Mouse (Mus musculus) midbrain, embryonic 14.5 days (tissue): ENCODE measurements around the gene Natd1. TPM values are rescaled to one million over a fixed set of nuclear protein-coding genes. Genes with fewer than 3 reads are reported as not detected.

Experiments
- ATAC-seq: fragments of 200-750 bp; cut with Nextera tagmentation; 2 replicates; pipeline ENCODE4 v1.8.0; 2017; ENCODE audit warnings: moderate number of reproducible peaks, moderate library complexity; ENCODE audit not compliant: low FRiP score, low TSS enrichment
- DNase-seq: peaks from one replicate; pipeline ENCODE4 v3.0.0-alpha.2; 2015
- H3K27ac ChIP-seq: fragments of 300-500 bp; sonication (generic); replicated peaks from 2 replicates; pipeline ENCODE4 v1.5.1; 2014; ENCODE audit warnings: mild to moderate bottlenecking, low read depth, low read length, moderate library complexity
- H3K27me3 ChIP-seq: fragments of 300-500 bp; sonication (generic); 2 replicates; pipeline ENCODE4 v1.6.1; 2014; ENCODE audit warnings: low read length, control low read depth, mixed read lengths; ENCODE audit not compliant: control insufficient read depth, insufficient read depth
- H3K36me3 ChIP-seq: fragments of 300-500 bp; sonication (generic); 2 replicates; pipeline ENCODE4 v1.6.1; 2014; ENCODE audit warnings: low read length, control low read depth; ENCODE audit not compliant: control insufficient read depth, insufficient read depth
- H3K4me1 ChIP-seq: fragments of 300-500 bp; sonication (generic); 2 replicates; pipeline ENCODE4 v1.6.1; 2014; ENCODE audit warnings: mild to moderate bottlenecking, antibody characterized with exemption, low read length, control low read depth; ENCODE audit not compliant: control insufficient read depth, insufficient read depth
- H3K4me2 ChIP-seq: fragments of 300-500 bp; sonication (generic); 2 replicates; pipeline ENCODE4 v1.6.1; 2014; ENCODE audit warnings: mild to moderate bottlenecking, low read length, moderate library complexity
- H3K4me3 ChIP-seq: fragments of 300-500 bp; sonication (generic); replicated peaks from 2 replicates; pipeline ENCODE4 v1.5.1; 2014; ENCODE audit warnings: low read depth, low read length
- H3K9ac ChIP-seq: fragments of 300-500 bp; sonication (generic); replicated peaks from 2 replicates; pipeline ENCODE4 v1.6.1; 2014; ENCODE audit warnings: mild to moderate bottlenecking, low read length, moderate library complexity
- H3K9me3 ChIP-seq: fragments of 300-500 bp; sonication (generic); 2 replicates; pipeline ENCODE4 v1.6.1; 2016; ENCODE audit warnings: low read length, control low read depth, mixed read lengths; ENCODE audit not compliant: control insufficient read depth
- WGBS: fragments of 180-500 bp; shearing (Covaris S2); extraction: QIAGEN DNeasy Blood & Tissue Kit; methylation state at CpG from one replicate; pipeline ENCODE4 v1.1.7; 2014; 5-methylcytosine and 5-hydroxymethylcytosine counted together
- polyA plus RNA-seq: library from polyadenylated mRNA; unstranded; fragments of >200 nt; fragmentation: Nextera tagmentation; extraction: Ambion mirVana; gene quantifications from 2 replicates; pipeline ENCODE4 v1.2.1, GENCODE M21; 2014

Natd1 gene
- polyA plus RNA-seq, 1 experiment from 2014 or later = 42.2 TPM

DNA sequence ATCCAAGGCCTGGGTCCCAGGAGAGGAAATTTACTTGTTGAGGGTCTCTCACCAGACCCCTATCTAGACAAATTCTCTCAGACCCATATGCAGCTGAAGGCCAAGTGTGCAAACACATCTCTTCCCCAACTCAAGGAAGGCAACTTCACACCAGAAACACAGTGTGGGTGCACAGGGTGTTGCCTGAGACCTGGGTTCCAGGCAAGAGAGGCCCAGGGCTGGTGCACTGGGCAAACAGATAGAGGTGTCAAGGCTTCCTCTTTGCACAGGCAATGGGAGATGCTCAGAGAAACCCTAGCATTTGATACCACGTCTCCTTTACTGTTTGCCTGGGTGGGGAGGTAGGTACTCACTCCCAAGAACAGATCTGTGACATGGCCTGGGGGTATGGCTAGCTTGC, 10.4 kb upstream of the Natd1 start:
- Histone ChIP-seq H3K27ac (no peak overlapping the region), H3K9ac (no peak overlapping the region), H3K9me3 (no peaks in the 10 kb centered on the region), H3K4me1 (0 out of 2 replicates have a peak, but pooled peaks cover 8% of the 10 kb centered on the region), H3K27me3 (no peaks in the 10 kb centered on the region), H3K4me3 (no peak overlapping the region), H3K4me2 (no peak overlapping the region), H3K36me3 (0 out of 2 replicates have a peak, but pooled peaks cover 3% of the 10 kb centered on the region)
- 89% methylated on average over 1 of the region's 1 CpGs for WGBS
- no peak for DNase-seq
- ATAC-seq = no peak

DNA sequence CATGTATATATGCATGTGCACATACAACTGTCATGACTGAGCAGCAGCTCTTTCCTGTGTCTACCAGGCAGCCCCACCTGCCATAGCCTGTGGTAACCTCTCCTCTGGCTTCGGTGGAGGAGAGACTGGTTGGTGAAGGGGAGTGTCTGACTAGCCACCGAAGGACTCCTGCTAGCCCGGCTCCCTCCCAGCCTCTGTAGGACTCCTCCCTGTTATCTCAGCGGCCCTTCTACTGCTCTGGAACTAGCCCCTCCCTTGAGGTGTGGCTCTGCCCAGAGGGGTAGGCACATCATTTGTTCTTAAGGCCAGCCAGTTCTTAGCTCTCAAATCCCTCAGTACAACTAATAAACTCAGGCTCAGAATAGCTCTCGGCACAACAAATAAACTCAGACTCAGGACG, 9.9 kb upstream of the Natd1 start:
- Histone ChIP-seq H3K4me3 (no peak overlapping the region), H3K27me3 (no peaks in the 10 kb centered on the region), H3K27ac (no peak overlapping the region), H3K4me2 (no peak overlapping the region), H3K4me1 (0 out of 2 replicates have a peak, but pooled peaks cover 8% of the 10 kb centered on the region), H3K9me3 (no peaks in the 10 kb centered on the region), H3K36me3 (0 out of 2 replicates have a peak, but pooled peaks cover 3% of the 10 kb centered on the region), H3K9ac (no peak overlapping the region)
- DNase-seq (no peak), ATAC-seq (no peak)
- WGBS = 49% methylated on average over 6 of the region's 6 CpGs

DNA sequence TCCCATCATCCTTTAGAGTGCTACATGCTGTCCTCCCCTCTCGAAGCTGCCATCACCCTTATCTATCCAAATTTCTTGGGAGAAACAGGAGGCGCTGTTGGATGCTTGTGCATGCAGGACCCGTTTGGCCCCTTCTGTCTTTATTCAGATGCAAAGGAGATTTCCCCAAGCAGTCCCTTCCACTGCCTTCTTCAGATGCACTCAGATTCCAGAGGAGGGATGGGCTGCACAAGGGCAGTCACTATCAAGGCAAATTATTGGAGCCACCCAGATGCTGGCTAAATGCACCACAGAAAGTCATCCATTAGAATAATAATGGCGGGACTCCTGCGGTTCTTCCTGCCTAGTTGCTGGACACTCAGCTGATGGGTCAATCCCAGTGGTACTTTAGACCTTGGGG, 8.4 kb upstream of the Natd1 start:
- no peak overlapping the region for H3K27ac ChIP-seq
- 0 out of 2 replicates have a peak, but pooled peaks cover 3% of the 10 kb centered on the region for H3K36me3 ChIP-seq
- no peak overlapping the region for H3K4me3 ChIP-seq
- 0 out of 2 replicates have a peak, but pooled peaks cover 8% of the 10 kb centered on the region for H3K4me1 ChIP-seq
- no peak overlapping the region for H3K4me2 ChIP-seq
- DNase-seq (no peak), ATAC-seq (no peak)
- H3K9ac ChIP-seq = no peak overlapping the region
- no peaks in the 10 kb centered on the region for H3K9me3 ChIP-seq
- WGBS = 60% methylated on average over 5 of the region's 5 CpGs
- no peaks in the 10 kb centered on the region for H3K27me3 ChIP-seq

GRCm38 (mm10) chr11:60922195-60922594, 7.6 kb upstream of the Natd1 start:
- Histone ChIP-seq H3K36me3 (0 out of 2 replicates have a peak, but pooled peaks cover 3% of the 10 kb centered on the region), H3K4me3 (no peak overlapping the region), H3K9me3 (no peaks in the 10 kb centered on the region), H3K4me2 (no peak overlapping the region), H3K27ac (no peak overlapping the region), H3K27me3 (no peaks in the 10 kb centered on the region), H3K4me1 (0 out of 2 replicates have a peak, but pooled peaks cover 2% of the 10 kb centered on the region), H3K9ac (no peak overlapping the region)
- WGBS = 78% methylated on average over 1 of the region's 1 CpGs
- ATAC-seq = no peak
- no peak for DNase-seq

- Histone ChIP-seq H3K36me3 (0 out of 2 replicates have a peak, but pooled peaks cover 3% of the 10 kb centered on the region), H3K4me1 (no peaks in the 10 kb centered on the region; the same call in 1 of the 2 replicates), H3K27ac (no peak overlapping the region), H3K9ac (no peak overlapping the region), H3K4me3 (no peak overlapping the region), H3K4me2 (no peak overlapping the region), H3K9me3 (no peaks in the 10 kb centered on the region), H3K27me3 (no peaks in the 10 kb centered on the region)
- DNase-seq = no peak
- WGBS = 82% methylated on average over 2 of the region's 2 CpGs
- ATAC-seq = no peak
Measured at GRCm38 (mm10) chr11:60920021-60920420, 5.5 kb upstream of the Natd1 start.

- 77% methylated on average over 4 of the region's 4 CpGs for WGBS
- Histone ChIP-seq H3K36me3 (no peaks in the 10 kb centered on the region), H3K27ac (no peak overlapping the region), H3K9ac (no peak overlapping the region), H3K4me3 (no peak overlapping the region), H3K27me3 (no peaks in the 10 kb centered on the region), H3K4me1 (peaks cover 20% of the 10 kb centered on the region), H3K9me3 (no peaks in the 10 kb centered on the region), H3K4me2 (no peak overlapping the region)
- no peak for DNase-seq
- no peak for ATAC-seq
Measured at GRCm38 (mm10) chr11:60915201-60915600, 651 bp upstream of the Natd1 start.

DNA sequence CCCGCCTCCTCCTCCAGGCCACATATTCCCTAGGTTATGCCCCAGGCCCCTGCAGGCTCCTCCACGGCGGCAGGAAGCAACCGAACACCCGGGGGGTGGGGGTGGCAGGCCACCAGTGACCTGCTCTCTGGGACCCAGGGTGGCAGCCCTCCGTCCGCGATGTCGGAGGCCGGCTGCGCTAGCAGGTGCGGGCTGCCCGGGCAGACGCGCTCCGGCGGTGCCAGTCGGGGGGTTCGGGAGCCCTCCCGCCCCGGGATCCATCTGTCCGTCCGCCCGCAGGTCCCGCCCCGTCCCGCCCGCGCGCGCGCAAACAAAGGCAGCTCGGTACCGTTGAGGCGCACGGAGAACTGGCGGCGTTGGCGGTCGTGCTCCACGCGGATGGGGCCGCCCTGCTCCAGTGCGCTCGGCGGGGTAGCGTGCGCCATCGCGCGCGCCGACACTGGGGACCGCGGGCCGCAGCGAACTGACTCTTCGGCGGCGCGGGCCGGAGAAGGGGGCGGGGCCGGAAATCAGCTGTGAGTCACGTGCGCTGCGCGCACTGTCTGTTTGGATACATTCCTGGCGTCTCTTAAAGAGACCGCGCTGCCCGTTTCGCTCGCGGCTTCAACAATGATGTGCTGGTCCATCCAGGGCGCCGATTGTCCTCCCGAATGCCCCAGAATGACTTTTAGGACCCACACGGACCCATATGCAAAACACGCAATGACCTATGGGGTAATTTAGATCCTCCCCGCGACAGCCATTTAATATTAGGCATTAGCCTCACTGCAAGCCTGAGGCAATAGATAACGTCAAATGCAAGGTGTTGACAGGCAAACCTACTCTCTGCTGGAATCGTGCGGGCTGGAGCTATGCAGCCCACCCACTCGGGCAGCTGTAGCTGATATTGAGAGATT, 1.0 kb downstream of the Natd1 start:
- no peaks in the 10 kb centered on the region for H3K9me3 ChIP-seq
- H3K4me1 ChIP-seq = peaks cover 20% of the 10 kb centered on the region
- peak overlapping the region; percentile 84 for H3K4me2 ChIP-seq
- H3K27me3 ChIP-seq = no peaks in the 10 kb centered on the region
- ATAC-seq (peak; percentile 95), DNase-seq (peak; percentile 97)
- under 1% methylated on average over 82 of the region's 86 CpGs for WGBS
- H3K36me3 ChIP-seq = peaks cover 3% of the 10 kb centered on the region; the same call in 1 of the 2 replicates
- peak overlapping the region; percentile 93 for H3K27ac ChIP-seq
- peak overlapping the region; percentile 68 for H3K4me3 ChIP-seq
- H3K9ac ChIP-seq = peak overlapping the region; percentile 74

DNA sequence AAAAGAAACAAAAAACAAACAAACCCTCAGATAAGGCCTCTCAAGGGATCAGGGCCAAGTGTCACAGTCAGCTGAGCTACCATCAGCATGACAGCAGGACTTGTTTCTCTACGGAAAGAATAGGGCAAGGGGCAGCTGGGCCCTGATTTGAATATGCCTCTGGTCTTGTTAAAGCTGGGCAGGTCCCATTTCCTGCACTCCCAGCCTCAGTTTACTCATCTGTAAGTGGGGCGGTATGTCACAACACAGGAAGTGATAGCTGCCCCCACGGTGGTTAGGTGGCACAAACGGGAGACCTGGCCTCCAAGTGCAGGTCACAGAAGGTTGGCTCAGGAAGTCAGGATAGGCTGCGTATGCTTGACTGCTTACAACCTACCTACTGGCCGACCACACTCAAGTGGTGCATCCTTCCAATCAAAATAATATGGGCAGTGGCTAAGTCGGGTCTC, 2.0 kb downstream of the Natd1 start:
- no peak for DNase-seq
- peak overlapping the region; percentile 68 for H3K4me3 ChIP-seq
- no peaks in the 10 kb centered on the region for H3K27me3 ChIP-seq
- WGBS = 32% methylated on average over 7 of the region's 7 CpGs
- ATAC-seq = no peak
- peaks cover 3% of the 10 kb centered on the region; the same call in 1 of the 2 replicates for H3K36me3 ChIP-seq
- H3K9me3 ChIP-seq = no peaks in the 10 kb centered on the region
- no peak overlapping the region for H3K27ac ChIP-seq
- peak overlapping the region; percentile 84 for H3K4me2 ChIP-seq
- H3K9ac ChIP-seq = peak overlapping the region; percentile 74
- H3K4me1 ChIP-seq = peaks cover 20% of the 10 kb centered on the region
